Mouse (Mus musculus) Patski (cell line): ENCODE results near the gene Lce3b. TPM values are rescaled to one million over a fixed set of nuclear protein-coding genes. Genes with fewer than 3 reads are reported as not detected.

Source experiments
- ATAC-seq: fragments of 100-300 bp; one replicate; pipeline ENCODE4 v1.8.0; 2021
- CTCF ChIA-PET: fragments of 350-600 bp; sonication (Branson Sonifier 250); formaldehyde crosslinking; loops from one replicate; lab custom pipeline; 2022; ENCODE audit warnings: inconsistent platforms; lab: Charles Lee
- POLR2A ChIA-PET: fragments of 350-600 bp; sonication (Branson Sonifier 250); formaldehyde crosslinking; loops from one replicate; lab custom pipeline; 2022; ENCODE audit warnings: antibody characterized with exemption, inconsistent platforms; lab: Charles Lee
- DNase-seq: peaks from one replicate; pipeline ENCODE4 v3.0.0-alpha.2; 2011; ENCODE audit warnings: low read depth, low spot score
- H3K27me3 ChIP-seq: fragments of 371-371 bp; one replicate; pipeline ENCODE4 v1.5.1; 2021
- CTCF ChIP-seq: fragments of 100-300 bp; IDR thresholded peaks from one replicate; pipeline ENCODE4 v1.5.1; 2021
- in situ Hi-C: fragments of 300-500 bp; cut with MboI; formaldehyde crosslinking; loops from 3 replicates; pipeline ENCODE4 v1.11.1; 2018; ENCODE audit warnings: low pct_unique_long_range_greater_than_20kb, mixed read lengths
- polyA plus RNA-seq: library from polyadenylated mRNA; unstranded; gene quantifications from one replicate; pipeline ENCODE4 v1.2.3, GENCODE M21; 2021

Lce3b gene
- polyA plus RNA-seq, 1 experiment from 2014 or later = not detected

DNA sequence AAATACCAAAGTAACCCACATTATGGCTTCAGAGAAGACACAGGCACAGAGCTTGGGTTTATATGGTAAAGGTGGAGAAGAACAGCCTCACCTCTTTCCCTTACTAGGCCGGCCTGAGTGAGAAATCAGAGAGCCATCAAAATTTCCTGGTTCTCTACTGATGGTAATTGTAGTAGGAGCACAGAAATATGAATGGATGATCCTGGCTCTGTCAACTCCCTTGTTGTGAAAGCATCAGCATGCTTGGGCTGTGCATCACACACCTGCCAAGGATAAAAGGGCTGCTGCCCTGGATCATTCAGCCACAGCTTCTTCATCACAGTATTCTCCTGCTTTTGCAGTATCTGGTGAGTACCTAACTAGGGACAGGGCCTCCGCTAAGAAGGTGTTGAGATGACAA, 34.0 kb downstream of the Lce3b start, which contains the start of gene Lce3e:
Gene Lce3e (plus strand): TSS at position 301 of the 400 bp plus-strand sequence.
- ATAC-seq = no peak
- CTCF ChIA-PET = interaction anchor here (1.2 to 3.1 kb wide), 2 partner anchors 17 to 64 kb away, joined by 3 to 9 read pairs; no protein-coding TSS in a partner anchor
- no peak for DNase-seq
- TF ChIP-seq CTCF = no peak
- POLR2A ChIA-PET = no interaction called here
- in situ Hi-C loops = no loop called here
- peaks cover 21% of the 10 kb centered on the region for H3K27me3 ChIP-seq

DNA sequence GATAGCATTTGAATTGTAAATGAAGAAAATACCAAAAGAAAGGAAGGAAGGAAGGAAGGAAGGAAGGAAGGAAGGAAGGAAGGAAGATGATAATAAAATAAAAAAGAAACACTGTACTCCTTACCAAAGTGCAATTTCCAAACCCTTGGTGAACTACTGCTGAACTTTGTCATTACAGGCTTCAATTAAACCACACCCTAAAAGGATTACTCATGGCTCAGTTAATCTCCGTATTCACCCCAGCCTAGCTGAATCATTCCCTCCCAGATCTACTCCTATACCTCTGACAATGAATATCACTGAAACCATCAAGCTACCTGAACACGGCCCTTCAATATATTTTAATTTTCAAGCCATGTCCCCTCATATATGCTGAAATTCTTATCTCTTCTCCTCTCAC, 45.7 kb downstream of the Lce3b start:
- ChIA-PET POLR2A (no interaction called here), CTCF (no interaction called here)
- in situ Hi-C loops = no loop called here
- no peaks in the 10 kb centered on the region for H3K27me3 ChIP-seq
- ATAC-seq (no peak), DNase-seq (no peak)
- TF ChIP-seq CTCF = no peak

Other genes starting within 250 kb of the Lce3b start
- not detected for gene Lce1d, start 245.8 kb upstream of the Lce3b start, polyA plus RNA-seq
- not detected for gene Lce1e, start 223.9 kb upstream of the Lce3b start, polyA plus RNA-seq
- gene Lce1f, start 212.6 kb upstream of the Lce3b start, polyA plus RNA-seq = not detected
- not detected for gene Gm38119, start 193.9 kb upstream of the Lce3b start, polyA plus RNA-seq
- not detected for gene Lce1g, start 180.6 kb upstream of the Lce3b start, polyA plus RNA-seq
- not detected for gene Lce1h, start 167.9 kb upstream of the Lce3b start, polyA plus RNA-seq
- not detected for gene Lce1i, start 154.1 kb upstream of the Lce3b start, polyA plus RNA-seq
- not detected for gene Lce1j, start 142.5 kb upstream of the Lce3b start, polyA plus RNA-seq
- gene Lce1k, start 125.1 kb upstream of the Lce3b start, polyA plus RNA-seq = not detected
- gene Kprp, start 105.7 kb upstream of the Lce3b start, polyA plus RNA-seq = not detected
- not detected for gene Lce1l, start 81.7 kb upstream of the Lce3b start, polyA plus RNA-seq
- gene 2310050C09Rik, start 62.8 kb upstream of the Lce3b start, polyA plus RNA-seq = not detected
- 0.54 TPM for gene Lce3a, start 6.7 kb upstream of the Lce3b start, polyA plus RNA-seq
- 2.1 TPM for gene Lce3c, start 11.5 kb downstream of the Lce3b start, polyA plus RNA-seq
- 1.1 TPM for gene Lce3d, start 24.4 kb downstream of the Lce3b start, polyA plus RNA-seq
- gene Lce3e, start 34.1 kb downstream of the Lce3b start, polyA plus RNA-seq = not detected
- not detected for gene Lce3f, start 59.2 kb downstream of the Lce3b start, polyA plus RNA-seq
- 0.31 TPM for gene Crct1, start 82.7 kb downstream of the Lce3b start, polyA plus RNA-seq
- gene Lce1m, start 86.1 kb downstream of the Lce3b start, polyA plus RNA-seq = not detected
- gene Gm4858, start 135.8 kb downstream of the Lce3b start, polyA plus RNA-seq = not detected
- gene Crnn, start 211.8 kb downstream of the Lce3b start, polyA plus RNA-seq = not detected